Mouse (Mus musculus): ENCODE measurements around the gene Car10.

GRCm38 (mm10) chr11:93272016-93272415 lies 174.2 kb downstream of the Car10 start:
- TF ChIP-seq POLR2A (IDR thresholded peaks at IDR 0.05; ENCODE audit: borderline replicate concordance, low read depth, low read length) (no peak), CTCF (IDR thresholded peaks at IDR 0.05; ENCODE audit: low read depth, low read length) (no peak)

Data from bone marrow macrophage, adult 2 months (primary cell).